Mouse (Mus musculus) embryonic facial prominence, embryonic 14.5 days (tissue): Measurements from ENCODE around the gene Cfap45. TPM values are rescaled to one million over a fixed set of nuclear protein-coding genes. Genes with fewer than 3 reads are reported as not detected.
A peak's percentile ranks its signal among the peaks of the same experiment; 100 is the strongest.

Experiments
- ATAC-seq: fragments of 200-750 bp; cut with Nextera tagmentation; 2 replicates; pipeline ENCODE4 v1.8.0; 2017; ENCODE audit warnings: low read depth, moderate number of reproducible peaks, moderate TSS enrichment
- DNase-seq: peaks from one replicate; pipeline ENCODE4 v3.0.0-alpha.2; 2015; ENCODE audit warnings: low spot score
- H3K27ac ChIP-seq: fragments of 300-500 bp; sonication (generic); replicated peaks from 2 replicates; pipeline ENCODE4 v1.5.1; 2014; ENCODE audit warnings: low read depth, mild to moderate bottlenecking, low read length, moderate library complexity
- H3K27me3 ChIP-seq: fragments of 300-500 bp; sonication (generic); replicated peaks from 2 replicates; pipeline ENCODE4 v1.6.1; 2014; ENCODE audit warnings: low read length; ENCODE audit not compliant: control insufficient read depth, insufficient read depth
- H3K36me3 ChIP-seq: fragments of 300-500 bp; sonication (generic); 2 replicates; pipeline ENCODE4 v1.6.1; 2014; ENCODE audit warnings: low read length, mixed read lengths; ENCODE audit not compliant: control insufficient read depth, insufficient read depth
- H3K4me1 ChIP-seq: fragments of 300-500 bp; sonication (generic); 2 replicates; pipeline ENCODE4 v1.6.1; 2014; ENCODE audit warnings: antibody characterized with exemption, low read length; ENCODE audit not compliant: control insufficient read depth, insufficient read depth
- H3K4me2 ChIP-seq: fragments of 300-500 bp; sonication (generic); 2 replicates; pipeline ENCODE4 v1.6.1; 2014; ENCODE audit warnings: low read depth, mild to moderate bottlenecking, low read length, moderate library complexity, mixed read lengths
- H3K4me3 ChIP-seq: fragments of 300-500 bp; sonication (generic); 2 replicates; pipeline ENCODE4 v1.5.1; 2014; ENCODE audit warnings: low read depth, mild to moderate bottlenecking, low read length
- H3K9ac ChIP-seq: fragments of 300-500 bp; sonication (generic); 2 replicates; pipeline ENCODE4 v1.6.1; 2014; ENCODE audit warnings: low read depth, mild to moderate bottlenecking, low read length, moderate library complexity, mixed read lengths
- H3K9me3 ChIP-seq: fragments of 300-500 bp; sonication (generic); 2 replicates; pipeline ENCODE4 v1.6.1; 2016; ENCODE audit warnings: low read length; ENCODE audit not compliant: control insufficient read depth
- WGBS: fragments of 180-500 bp; shearing (Covaris S2); extraction: QIAGEN DNeasy Blood & Tissue Kit; methylation state at CpG from one replicate; pipeline ENCODE4 v1.1.7; 2014; 5-methylcytosine and 5-hydroxymethylcytosine counted together
- polyA plus RNA-seq: library from polyadenylated mRNA; unstranded; fragments of >200 nt; fragmentation: Nextera tagmentation; extraction: Ambion mirVana; gene quantifications from 2 replicates; pipeline ENCODE4 v1.2.1, GENCODE M21; 2014

The Cfap45 gene
- polyA plus RNA-seq, 1 experiment from 2014 or later: 8.9 TPM

DNA sequence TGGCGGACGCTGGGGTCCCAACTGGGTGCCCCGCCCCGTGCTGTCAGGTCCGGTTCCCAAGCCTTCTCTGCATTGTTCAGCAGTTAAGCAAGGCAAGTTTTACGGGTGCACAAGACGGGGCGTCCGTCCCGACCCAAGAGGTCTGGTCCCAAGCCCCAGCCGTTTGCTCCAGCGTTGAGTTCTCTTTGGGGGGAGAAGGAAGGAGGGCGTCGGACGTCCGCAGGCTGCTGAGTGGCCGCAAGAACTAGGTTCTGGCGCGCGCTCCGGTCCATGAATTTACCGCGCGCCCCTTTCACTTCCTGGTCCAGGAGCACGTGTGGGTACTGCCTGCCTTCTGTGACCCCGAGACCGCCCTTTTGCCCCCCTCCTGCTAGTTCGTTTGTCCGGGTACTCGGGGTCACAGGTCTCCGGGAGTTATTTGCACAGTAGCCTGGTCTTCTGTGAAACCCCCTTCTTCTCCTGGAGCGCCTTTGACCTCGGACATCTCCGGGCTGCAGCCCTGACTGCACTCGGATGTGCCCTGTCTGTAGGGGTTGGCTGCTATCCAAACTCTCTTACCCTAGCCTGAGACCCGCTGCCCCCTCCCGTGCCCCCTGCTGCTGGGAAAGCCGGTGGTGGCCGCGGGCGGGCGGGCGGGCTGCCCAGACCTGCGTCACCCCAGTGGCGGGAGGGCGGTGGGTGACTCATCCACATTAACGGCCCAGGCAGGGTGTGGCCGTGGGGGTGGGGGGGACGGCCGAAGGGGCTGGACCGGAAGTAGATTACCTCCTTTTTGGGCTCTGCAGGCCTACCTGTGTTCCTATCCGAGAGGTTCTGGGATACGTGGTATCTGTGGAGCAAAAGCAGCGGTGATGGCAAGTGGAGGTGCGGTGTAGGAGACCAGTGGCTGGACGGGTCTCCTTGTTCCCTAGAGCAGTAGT is 19.9 kb upstream of the Cfap45 start:
- peak overlapping the region; percentile 72 for H3K9ac ChIP-seq
- DNase-seq (peak; percentile 60), ATAC-seq (no peak; the same call in 1 of the 2 replicates)
- 0 out of 2 replicates have a peak, but pooled peaks cover 3% of the 10 kb centered on the region for H3K27me3 ChIP-seq
- peak overlapping the region; percentile 61 for H3K4me3 ChIP-seq
- 2% methylated on average over 48 of the region's 56 CpGs for whole genome bisulfite sequencing
- H3K9me3 ChIP-seq: no peaks in the 10 kb centered on the region
- peaks cover 33% of the 10 kb centered on the region for H3K4me1 ChIP-seq
- peaks cover 29% of the 10 kb centered on the region for H3K36me3 ChIP-seq
- peak overlapping the region; percentile 77 for H3K27ac ChIP-seq
- H3K4me2 ChIP-seq: peak overlapping the region; percentile 69

DNA sequence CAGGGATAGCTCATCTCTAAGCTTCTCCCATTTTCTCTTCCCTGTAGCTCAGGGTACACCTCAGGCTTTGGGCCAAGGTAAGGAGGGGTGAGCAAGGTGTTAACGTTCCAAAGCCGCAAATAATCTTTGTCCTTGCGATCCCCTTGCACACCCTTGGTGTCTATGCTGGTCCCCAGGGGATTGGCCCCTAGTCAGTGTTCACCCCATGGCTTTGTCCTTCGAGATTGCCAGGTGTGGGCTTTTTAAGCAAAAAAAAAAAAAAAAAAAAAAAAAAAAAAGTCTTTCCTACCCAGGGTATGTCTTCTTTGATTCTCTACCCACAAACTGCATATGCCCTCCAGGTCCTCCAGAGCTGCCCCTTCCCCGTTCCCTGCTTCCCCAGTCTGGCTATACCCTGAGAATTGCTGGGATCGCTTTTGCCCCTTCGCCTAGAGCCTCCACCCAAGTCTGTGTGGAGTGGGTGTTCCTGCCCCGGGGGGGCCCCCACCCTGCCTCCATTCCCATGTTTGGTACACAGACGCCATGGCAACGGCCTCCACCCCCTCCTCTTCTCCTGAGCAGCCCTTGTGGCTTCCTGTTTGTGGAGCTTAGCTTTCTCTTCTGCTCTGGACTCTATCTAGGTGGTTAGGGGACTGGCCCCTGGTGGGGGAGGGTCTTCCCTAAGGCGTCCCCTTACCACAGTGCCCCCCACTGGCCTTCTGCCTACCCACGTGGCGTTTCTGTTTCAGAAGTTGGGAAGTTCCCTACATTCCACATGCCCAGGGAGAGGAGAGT is 19.0 kb upstream of the Cfap45 start:
- Histone ChIP-seq H3K4me3 (peak overlapping the region; percentile 61), H3K4me1 (peaks cover 33% of the 10 kb centered on the region), H3K9me3 (no peaks in the 10 kb centered on the region), H3K27me3 (0 out of 2 replicates have a peak, but pooled peaks cover 3% of the 10 kb centered on the region), H3K36me3 (peaks cover 27% of the 10 kb centered on the region), H3K27ac (peak overlapping the region; percentile 75; the same call in 1 of the 2 replicates), H3K9ac (peak overlapping the region; percentile 72), H3K4me2 (peak overlapping the region; percentile 69)
- ATAC-seq (0 out of 2 replicates have a peak, but pooled peaks have one; percentile 4), DNase-seq (peak; percentile 64)
- 25% methylated on average over 13 of the region's 13 CpGs for WGBS

DNA sequence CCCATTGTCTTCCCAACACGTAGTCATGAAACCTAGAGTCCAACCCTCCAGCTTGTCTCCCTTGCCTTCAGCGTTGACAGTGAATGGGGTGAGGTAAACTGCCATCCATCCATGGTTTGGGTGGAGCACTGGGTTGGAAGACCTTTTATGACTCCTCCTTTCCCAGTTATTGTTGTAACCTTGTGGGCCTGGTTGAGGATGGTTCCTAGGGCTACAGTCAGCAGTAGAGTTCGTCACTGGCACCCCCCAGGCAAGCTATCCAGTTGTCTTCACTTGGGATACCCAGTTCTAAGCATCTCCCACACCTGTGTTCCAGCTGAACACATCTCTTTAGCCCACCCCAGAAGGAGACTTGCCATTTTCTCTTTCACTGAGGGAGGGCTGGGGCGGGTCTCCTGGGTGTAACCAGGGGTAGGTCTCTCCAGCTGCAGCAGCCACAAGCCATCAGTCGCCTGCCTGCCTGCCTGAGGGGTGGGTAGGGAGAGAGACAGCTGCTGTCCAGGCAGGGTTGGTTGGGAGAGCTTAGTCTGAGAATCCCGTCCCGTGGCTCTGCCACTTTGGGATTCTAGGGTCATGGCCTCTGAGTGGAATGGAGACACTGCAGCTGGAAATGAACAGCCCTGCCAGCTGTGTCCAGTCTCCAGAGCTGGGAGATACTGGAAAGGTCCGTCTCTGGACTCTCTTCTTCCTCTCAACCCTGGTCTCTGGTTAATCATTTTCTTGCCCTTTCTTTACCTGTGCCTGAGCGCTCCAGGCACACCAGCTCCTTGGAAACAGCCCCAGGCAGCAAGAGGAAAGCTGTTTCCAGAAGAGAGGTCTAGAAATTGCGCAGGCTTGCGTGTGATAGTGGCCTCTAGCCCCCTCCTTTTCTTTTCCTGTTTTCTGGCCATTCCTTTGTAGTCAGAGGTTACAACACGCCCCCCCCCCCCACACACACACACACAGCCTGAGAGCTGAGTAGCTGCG is 18.2 kb upstream of the Cfap45 start:
- peaks cover 33% of the 10 kb centered on the region for H3K4me1 ChIP-seq
- H3K27ac ChIP-seq: peak overlapping the region; percentile 75
- peaks cover 19% of the 10 kb centered on the region for H3K36me3 ChIP-seq
- H3K4me3 ChIP-seq: peak overlapping the region; percentile 61
- 0 out of 2 replicates have a peak, but pooled peaks cover 3% of the 10 kb centered on the region for H3K27me3 ChIP-seq
- no peak for ATAC-seq
- DNase-seq: peak; percentile 53
- no peaks in the 10 kb centered on the region for H3K9me3 ChIP-seq
- peak overlapping the region; percentile 42; the same call in 1 of the 2 replicates for H3K9ac ChIP-seq
- peak overlapping the region; percentile 69 for H3K4me2 ChIP-seq
- 33% methylated on average over 12 of the region's 13 CpGs for WGBS

DNA sequence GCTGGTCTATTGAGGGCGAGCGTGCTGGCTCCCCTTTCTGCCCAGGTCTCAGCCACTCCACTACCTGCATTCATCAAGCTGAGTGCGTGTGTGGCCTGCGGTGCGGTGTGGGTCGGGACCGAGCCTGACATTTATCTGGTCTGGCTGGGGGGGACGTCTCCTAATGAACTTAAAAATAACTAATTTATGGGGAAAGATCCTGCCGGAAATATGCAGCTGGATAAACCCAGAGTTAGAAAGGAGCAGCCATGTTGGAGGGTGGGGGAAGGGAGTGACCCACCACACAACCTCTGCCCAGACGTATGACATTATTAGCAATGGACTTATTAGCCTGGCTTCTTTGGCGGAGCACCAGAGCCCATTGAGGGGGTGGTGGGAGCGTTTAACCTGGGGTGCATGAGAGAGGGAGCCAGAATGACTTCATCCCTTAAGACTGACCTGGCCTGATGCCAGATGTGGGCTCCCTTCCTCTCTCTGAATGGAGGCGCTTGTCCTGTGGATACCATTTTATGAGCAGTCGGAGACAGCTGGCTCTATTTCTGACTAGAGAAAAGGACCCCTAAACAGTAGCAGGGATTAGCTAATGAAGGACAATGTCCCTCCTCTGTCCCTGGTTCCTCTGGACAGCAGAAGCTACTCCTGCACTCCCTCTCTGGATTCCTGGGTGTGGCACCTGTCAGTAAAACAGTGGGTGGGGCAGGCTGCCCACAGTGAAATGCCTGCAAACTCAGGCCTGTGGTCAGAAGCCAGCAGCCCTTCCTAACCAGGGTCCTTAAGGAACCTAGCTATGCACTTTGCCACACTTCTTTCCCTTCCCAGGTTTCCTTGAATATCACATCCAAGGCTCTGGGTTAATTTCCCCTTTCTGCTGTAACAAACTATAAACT is 17.2 kb upstream of the Cfap45 start:
- H3K36me3 ChIP-seq: peaks cover 16% of the 10 kb centered on the region; the same call in 1 of the 2 replicates
- H3K4me1 ChIP-seq: peaks cover 33% of the 10 kb centered on the region
- no peak for ATAC-seq
- peak overlapping the region; percentile 69 for H3K4me2 ChIP-seq
- no peaks in the 10 kb centered on the region for H3K9me3 ChIP-seq
- peak; percentile 83 for DNase-seq
- WGBS: 32% methylated on average over 14 of the region's 14 CpGs
- 0 out of 2 replicates have a peak, but pooled peaks cover 3% of the 10 kb centered on the region for H3K27me3 ChIP-seq
- H3K4me3 ChIP-seq: peak overlapping the region; percentile 10; the same call in 1 of the 2 replicates
- H3K27ac ChIP-seq: peak overlapping the region; percentile 75; the same call in 1 of the 2 replicates
- H3K9ac ChIP-seq: peak overlapping the region; percentile 42; the same call in 1 of the 2 replicates

DNA sequence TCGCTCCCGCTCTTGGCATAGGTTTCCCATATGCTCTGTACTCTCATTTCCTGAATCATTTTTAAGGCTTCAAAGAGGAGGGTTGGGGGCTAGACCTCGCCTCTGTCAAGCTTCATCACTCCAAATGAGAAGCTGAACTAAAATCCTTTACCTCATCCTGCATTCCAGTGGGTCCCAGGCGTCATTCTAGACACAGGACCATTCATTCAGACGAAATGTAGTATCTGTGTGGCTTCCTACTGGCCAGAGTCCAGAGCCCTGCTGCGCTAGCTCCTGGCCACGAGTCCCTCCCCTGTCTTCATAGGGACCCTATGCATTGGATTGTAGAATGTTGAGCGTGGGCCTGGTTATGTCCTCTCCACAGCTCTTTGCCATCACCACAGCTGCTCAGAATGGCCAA is 15.8 kb upstream of the Cfap45 start:
- peak; percentile 54 for DNase-seq
- 52% methylated on average over 8 of the region's 8 CpGs for WGBS
- Histone ChIP-seq H3K4me2 (peak overlapping the region; percentile 37), H3K9ac (no peak overlapping the region), H3K27ac (peak overlapping the region; percentile 1; the same call in 1 of the 2 replicates), H3K27me3 (0 out of 2 replicates have a peak, but pooled peaks cover 3% of the 10 kb centered on the region), H3K9me3 (no peaks in the 10 kb centered on the region), H3K36me3 (peaks cover 16% of the 10 kb centered on the region; the same call in 1 of the 2 replicates), H3K4me1 (peaks cover 33% of the 10 kb centered on the region), H3K4me3 (no peak overlapping the region)
- no peak for ATAC-seq

DNA sequence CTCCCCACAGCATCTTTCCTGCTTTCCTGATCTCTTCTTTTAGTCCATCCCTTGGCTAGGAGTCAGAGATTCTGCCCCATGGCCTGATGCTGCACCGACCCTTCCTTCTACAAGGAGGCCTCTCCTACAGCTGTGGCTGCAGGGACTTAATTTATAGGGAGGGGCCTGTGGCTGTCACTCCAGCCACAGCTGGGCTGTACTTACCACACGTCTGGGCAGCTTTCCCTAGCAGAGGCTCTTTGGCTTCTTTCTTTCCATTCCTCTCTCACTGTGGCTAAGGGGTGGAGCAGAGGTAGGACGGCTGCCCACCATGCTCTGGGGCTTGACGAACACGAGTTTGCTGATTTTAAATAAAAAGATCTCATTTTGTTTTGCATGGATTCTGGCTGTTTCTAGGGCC is 13.6 kb upstream of the Cfap45 start:
- H3K4me2 ChIP-seq: no peak overlapping the region
- H3K27ac ChIP-seq: 0 out of 2 replicates have a peak overlapping the region, but pooled peaks have one; percentile 23
- H3K4me3 ChIP-seq: no peak overlapping the region
- 0 out of 2 replicates have a peak, but pooled peaks cover 2% of the 10 kb centered on the region for H3K27me3 ChIP-seq
- peak; percentile 79 for DNase-seq
- H3K9ac ChIP-seq: no peak overlapping the region
- H3K36me3 ChIP-seq: peaks cover 16% of the 10 kb centered on the region; the same call in 1 of the 2 replicates
- ATAC-seq: peak; percentile 42; the same call in 1 of the 2 replicates
- WGBS: 48% methylated on average over 5 of the region's 5 CpGs
- H3K4me1 ChIP-seq: peaks cover 26% of the 10 kb centered on the region
- H3K9me3 ChIP-seq: no peaks in the 10 kb centered on the region

DNA sequence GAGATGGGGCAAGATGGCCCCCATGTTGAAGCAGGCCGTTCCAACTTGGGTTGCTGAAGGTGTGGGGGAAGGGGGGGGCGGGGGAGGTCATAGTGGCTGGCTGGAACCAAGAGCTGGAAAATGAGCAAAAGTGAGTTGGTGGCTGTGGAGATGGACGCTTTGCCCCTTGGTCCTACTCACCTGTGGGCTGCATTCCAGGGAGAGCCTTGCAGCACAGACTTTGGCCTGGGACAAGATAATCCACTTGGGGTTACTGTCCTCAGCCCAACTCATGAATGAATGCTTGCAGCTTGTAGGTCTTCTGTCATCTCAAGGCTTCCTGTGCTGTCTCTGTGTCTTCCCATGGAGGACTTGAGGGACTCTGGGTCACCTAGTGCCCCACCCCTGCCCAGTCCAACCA is 12.9 kb upstream of the Cfap45 start:
- Histone ChIP-seq H3K4me3 (no peak overlapping the region), H3K36me3 (peaks cover 16% of the 10 kb centered on the region; the same call in 1 of the 2 replicates), H3K27me3 (no peaks in the 10 kb centered on the region), H3K9me3 (no peaks in the 10 kb centered on the region), H3K4me1 (peaks cover 20% of the 10 kb centered on the region), H3K27ac (no peak overlapping the region), H3K9ac (no peak overlapping the region), H3K4me2 (no peak overlapping the region)
- WGBS: 92% methylated on average over 3 of the region's 3 CpGs
- no peak for ATAC-seq
- DNase-seq: no peak
